Mouse (Mus musculus) midbrain, embryonic 15.5 days (tissue): ENCODE results near the gene Atp2c2. TPM values are rescaled to one million over a fixed set of nuclear protein-coding genes. Genes with fewer than 3 reads are reported as not detected.

Experiments
- ATAC-seq: fragments of 200-750 bp; cut with Nextera tagmentation; replicated peaks from 2 replicates; pipeline ENCODE4 v1.8.0; 2017; ENCODE audit warnings: moderate TSS enrichment
- H3K27ac ChIP-seq: fragments of 300-500 bp; sonication (generic); 2 replicates; pipeline ENCODE4 v1.5.1; 2015; ENCODE audit warnings: mild to moderate bottlenecking, inconsistent platforms
- H3K27me3 ChIP-seq: fragments of 300-500 bp; sonication (generic); replicated peaks from 2 replicates; pipeline ENCODE4 v1.6.1; 2015; ENCODE audit warnings: inconsistent platforms
- H3K36me3 ChIP-seq: fragments of 300-500 bp; sonication (generic); replicated peaks from 2 replicates; pipeline ENCODE4 v1.6.1; 2015; ENCODE audit warnings: inconsistent platforms
- H3K4me1 ChIP-seq: fragments of 300-500 bp; sonication (generic); 2 replicates; pipeline ENCODE4 v1.6.1; 2015; ENCODE audit warnings: inconsistent platforms
- H3K4me2 ChIP-seq: fragments of 300-500 bp; sonication (generic); 2 replicates; pipeline ENCODE4 v1.6.1; 2015; ENCODE audit warnings: inconsistent platforms, mild to moderate bottlenecking, moderate library complexity
- H3K4me3 ChIP-seq: fragments of 300-500 bp; sonication (generic); 2 replicates; pipeline ENCODE4 v1.5.1; 2015; ENCODE audit warnings: mild to moderate bottlenecking, inconsistent platforms
- H3K9ac ChIP-seq: fragments of 300-500 bp; sonication (generic); 2 replicates; pipeline ENCODE4 v1.6.1; 2015; ENCODE audit warnings: mild to moderate bottlenecking, inconsistent platforms
- H3K9me3 ChIP-seq: fragments of 300-500 bp; sonication (generic); 2 replicates; pipeline ENCODE4 v1.6.1; 2016; ENCODE audit warnings: inconsistent platforms
- WGBS: fragments of 180-500 bp; shearing (Covaris S2); methylation state at CpG from one replicate; pipeline ENCODE4 v1.1.7; 2015; ENCODE audit warnings: mixed read lengths; 5-methylcytosine and 5-hydroxymethylcytosine counted together
- polyA plus RNA-seq: library from polyadenylated mRNA; unstranded; fragments of >200 nt; fragmentation: Nextera tagmentation; extraction: Ambion mirVana; gene quantifications from 2 replicates; pipeline ENCODE4 v1.2.1, GENCODE M21; 2015

Gene Atp2c2
- polyA plus RNA-seq, result 0.11 and 0.19 TPM in 2 replicates

DNA sequence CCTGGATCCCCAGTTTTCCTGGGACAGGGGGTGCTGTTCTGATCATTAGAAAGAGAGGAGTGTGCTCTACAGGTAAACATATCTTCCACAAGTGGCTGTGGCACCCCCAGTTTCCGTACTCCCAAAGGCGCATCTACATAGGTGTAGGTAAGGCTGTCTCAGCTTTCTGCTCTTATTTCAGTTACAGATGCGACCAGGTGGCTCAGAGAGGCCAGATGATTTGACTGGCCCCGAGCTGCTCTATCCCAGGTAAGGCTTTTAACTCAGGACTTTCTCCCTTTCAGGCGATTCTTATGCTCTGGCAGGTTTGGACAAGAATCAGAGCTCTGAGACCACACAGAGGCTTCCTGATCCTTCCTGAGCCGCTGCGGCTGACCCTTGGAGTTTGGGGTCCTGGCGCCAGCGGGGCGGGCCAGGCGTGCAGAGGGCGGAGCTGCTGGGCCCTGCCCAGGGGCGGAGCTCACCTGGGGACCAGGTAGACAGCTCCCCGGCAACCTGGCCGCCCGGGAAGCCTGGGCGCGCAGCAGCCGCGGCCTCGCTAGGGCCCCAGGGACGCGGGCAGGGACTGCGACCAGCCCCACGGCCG, at the start of gene Atp2c2:
TSS of gene Atp2c2 (plus strand) at position 461 of the 586 bp plus-strand sequence.
- Histone ChIP-seq H3K4me2 (no peak within 1 kb of the TSS), H3K9me3 (no peaks in the 10 kb centered on the region), H3K9ac (no peak within 1 kb of the TSS), H3K4me1 (peaks cover 4% of the 10 kb centered on the region; the same call in 1 of the 2 replicates), H3K27me3 (peaks cover 38% of the 10 kb centered on the region), H3K27ac (no peak within 1 kb of the TSS), H3K36me3 (no peaks in the 10 kb centered on the region), H3K4me3 (no peak within 1 kb of the TSS)
- ATAC-seq, result no peak
- 4% methylated on average over 26 of the region's 26 CpGs for WGBS

DNA sequence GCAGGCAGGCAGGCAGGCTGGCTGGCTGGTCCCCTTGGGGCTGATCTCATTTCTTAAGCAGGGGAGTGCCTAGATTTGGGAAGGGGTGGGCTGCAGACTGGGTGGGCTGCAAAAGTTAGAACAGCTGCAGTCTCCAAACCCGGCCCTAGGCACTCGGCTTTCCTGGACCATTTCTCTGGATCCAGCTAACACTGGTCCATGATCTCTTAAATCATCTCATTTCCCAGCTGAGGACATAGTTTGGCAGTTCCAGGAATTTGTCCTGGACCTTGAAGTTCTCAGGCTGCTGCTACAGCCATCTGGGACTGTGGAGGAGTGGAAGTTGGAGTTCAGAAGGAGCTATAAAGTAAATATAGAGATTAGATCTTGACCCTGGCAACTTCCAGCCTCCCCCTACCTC, 48.5 kb upstream of the Atp2c2 start:
- Histone ChIP-seq H3K4me2 (no peak overlapping the region), H3K9ac (no peak overlapping the region), H3K9me3 (no peaks in the 10 kb centered on the region), H3K4me1 (no peaks in the 10 kb centered on the region), H3K27ac (no peak overlapping the region), H3K36me3 (no peaks in the 10 kb centered on the region), H3K27me3 (no peaks in the 10 kb centered on the region), H3K4me3 (no peak overlapping the region)
- WGBS, result 59% methylated on average over 2 of the region's 2 CpGs
- ATAC-seq, result no peak

DNA sequence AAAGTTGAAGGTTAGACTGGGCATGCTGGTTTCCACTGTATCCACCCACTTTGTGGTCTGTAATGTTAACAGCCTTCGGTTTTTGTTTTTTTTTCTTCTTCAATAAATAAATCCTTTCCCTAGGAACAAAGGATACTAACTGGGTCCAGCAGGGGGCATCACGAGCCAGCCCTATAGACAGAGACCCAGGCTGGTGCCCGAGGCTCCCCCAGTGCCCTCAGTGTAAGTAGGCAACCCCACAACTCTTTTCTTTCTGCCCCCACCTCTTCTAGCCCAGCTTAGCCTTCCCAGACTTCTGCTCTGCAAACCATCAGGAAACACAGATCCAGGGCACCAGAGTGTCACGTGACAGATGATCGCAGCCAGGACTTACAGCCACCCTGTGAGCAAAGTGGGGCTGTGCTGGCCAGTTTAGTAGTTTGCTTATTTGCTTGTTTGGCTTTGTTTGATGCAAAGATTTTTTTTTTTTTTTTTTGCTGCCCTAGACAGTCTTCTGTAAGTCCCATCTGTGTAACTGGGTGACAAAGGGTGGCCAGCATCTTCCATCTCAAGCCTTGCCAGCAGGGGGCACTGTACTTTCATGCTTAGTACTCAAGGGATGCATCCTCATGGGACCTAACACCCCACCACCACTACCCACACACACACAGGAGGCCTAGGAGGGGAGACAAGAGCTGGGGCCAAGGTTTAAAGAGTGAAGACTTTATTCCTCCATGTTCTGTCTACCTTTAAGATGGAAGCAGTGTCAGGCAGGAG, 42.9 kb upstream of the Atp2c2 start:
- peaks cover 5% of the 10 kb centered on the region for H3K4me1 ChIP-seq
- no peak for ATAC-seq
- H3K36me3 ChIP-seq, result no peaks in the 10 kb centered on the region
- no peak overlapping the region for H3K9ac ChIP-seq
- 63% methylated on average over 5 of the region's 5 CpGs for WGBS
- H3K27ac ChIP-seq, result no peak overlapping the region
- H3K4me2 ChIP-seq, result no peak overlapping the region
- no peaks in the 10 kb centered on the region for H3K9me3 ChIP-seq
- no peak overlapping the region for H3K4me3 ChIP-seq
- H3K27me3 ChIP-seq, result no peaks in the 10 kb centered on the region

DNA sequence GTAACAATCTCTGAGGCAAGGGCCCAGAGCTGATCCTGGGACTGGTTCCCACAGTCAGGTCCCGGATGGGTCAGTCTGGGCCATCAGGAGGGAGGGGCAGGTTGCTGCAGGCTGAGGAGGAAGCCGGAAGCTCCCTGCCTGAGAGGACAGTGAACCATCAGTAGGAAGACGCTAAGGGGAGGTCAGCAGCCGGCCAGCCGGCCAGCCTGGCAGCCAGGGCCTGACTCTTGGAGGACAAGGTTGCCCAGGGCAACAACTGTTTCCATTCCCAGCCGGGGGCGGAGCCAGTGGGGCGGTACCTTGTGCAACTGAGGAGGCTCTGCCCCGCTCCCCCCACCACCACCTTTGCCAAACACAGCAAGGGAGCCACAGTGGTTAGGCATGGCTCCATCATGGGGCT, 38.7 kb upstream of the Atp2c2 start:
- Histone ChIP-seq H3K27ac (no peak overlapping the region), H3K27me3 (no peaks in the 10 kb centered on the region), H3K9me3 (no peaks in the 10 kb centered on the region), H3K4me3 (no peak overlapping the region), H3K9ac (no peak overlapping the region), H3K4me2 (no peak overlapping the region), H3K4me1 (peaks cover 5% of the 10 kb centered on the region), H3K36me3 (no peaks in the 10 kb centered on the region)
- WGBS, result 6% methylated on average over 9 of the region's 9 CpGs
- peak; percentile 30; the same call in 1 of the 2 replicates for ATAC-seq

DNA sequence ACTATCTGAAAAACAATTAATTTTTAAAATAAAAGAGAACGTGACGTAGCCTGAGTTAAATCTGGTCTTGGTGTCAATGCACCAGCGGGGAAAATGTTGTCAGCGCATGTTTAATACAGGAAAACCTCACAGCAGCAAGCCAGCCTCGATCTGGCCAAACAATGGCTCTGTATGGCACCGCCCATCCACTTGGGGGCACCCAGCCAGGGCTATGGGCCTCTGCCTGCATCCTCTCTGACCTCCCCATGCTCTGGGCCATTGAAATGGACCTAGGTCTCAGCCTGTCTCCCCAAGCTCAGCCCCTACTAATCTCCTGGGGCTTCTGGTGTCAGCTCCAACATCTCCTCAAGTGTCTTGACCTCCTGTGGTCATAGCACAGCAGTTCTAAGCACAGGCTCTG, 37.9 kb upstream of the Atp2c2 start:
- no peak overlapping the region for H3K27ac ChIP-seq
- no peaks in the 10 kb centered on the region for H3K27me3 ChIP-seq
- no peak overlapping the region for H3K4me3 ChIP-seq
- 70% methylated on average over 6 of the region's 6 CpGs for WGBS
- H3K4me1 ChIP-seq, result peaks cover 8% of the 10 kb centered on the region
- no peak for ATAC-seq
- no peak overlapping the region for H3K9ac ChIP-seq
- H3K4me2 ChIP-seq, result no peak overlapping the region
- no peaks in the 10 kb centered on the region for H3K9me3 ChIP-seq
- no peaks in the 10 kb centered on the region for H3K36me3 ChIP-seq

DNA sequence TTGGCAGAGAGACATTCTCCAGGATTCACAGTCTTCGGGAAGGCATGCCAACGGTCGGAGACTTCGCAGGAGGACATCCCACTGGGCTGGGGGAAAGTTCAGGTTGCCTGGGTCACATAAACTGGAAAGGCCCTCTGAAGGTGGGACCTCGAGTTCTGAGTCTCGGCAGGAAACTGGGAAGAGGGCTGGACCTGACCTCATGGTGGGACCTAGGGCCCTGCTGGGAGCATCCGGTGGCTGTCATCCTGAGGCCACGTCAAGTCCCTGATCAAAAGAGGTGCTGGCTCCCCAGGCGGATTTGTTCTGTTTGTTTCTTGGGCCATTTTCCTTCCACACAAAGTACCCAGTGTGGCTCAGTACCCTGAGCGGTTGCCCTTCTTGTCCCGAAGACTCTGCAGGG, 36.4 kb upstream of the Atp2c2 start:
- WGBS, result 57% methylated on average over 11 of the region's 11 CpGs
- no peaks in the 10 kb centered on the region for H3K36me3 ChIP-seq
- no peak overlapping the region for H3K4me2 ChIP-seq
- no peaks in the 10 kb centered on the region for H3K9me3 ChIP-seq
- peaks cover 8% of the 10 kb centered on the region for H3K4me1 ChIP-seq
- no peak for ATAC-seq
- no peak overlapping the region for H3K9ac ChIP-seq
- H3K27me3 ChIP-seq, result no peaks in the 10 kb centered on the region
- H3K27ac ChIP-seq, result no peak overlapping the region
- no peak overlapping the region for H3K4me3 ChIP-seq

DNA sequence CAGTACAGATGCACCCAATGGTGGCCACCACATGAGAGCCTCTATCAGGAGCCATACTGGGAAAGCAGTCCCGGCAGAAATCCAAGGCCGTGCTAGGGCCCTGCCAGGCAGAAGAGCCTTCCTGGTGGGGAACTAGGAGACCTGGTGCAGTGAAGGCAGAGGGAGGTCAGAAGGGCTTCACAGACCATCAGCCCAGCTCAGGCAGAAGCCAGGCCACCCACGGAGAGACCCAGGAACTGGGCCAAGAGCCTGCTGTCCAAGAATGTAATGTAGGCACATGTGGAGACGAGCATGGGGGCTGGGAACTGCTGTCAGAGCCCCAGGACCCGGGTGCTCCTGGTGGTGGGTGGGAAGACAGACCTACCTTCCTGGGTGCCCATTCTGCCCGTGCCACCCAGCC, 34.5 kb upstream of the Atp2c2 start:
- H3K27ac ChIP-seq, result no peak overlapping the region
- WGBS, result 75% methylated on average over 6 of the region's 6 CpGs

DNA sequence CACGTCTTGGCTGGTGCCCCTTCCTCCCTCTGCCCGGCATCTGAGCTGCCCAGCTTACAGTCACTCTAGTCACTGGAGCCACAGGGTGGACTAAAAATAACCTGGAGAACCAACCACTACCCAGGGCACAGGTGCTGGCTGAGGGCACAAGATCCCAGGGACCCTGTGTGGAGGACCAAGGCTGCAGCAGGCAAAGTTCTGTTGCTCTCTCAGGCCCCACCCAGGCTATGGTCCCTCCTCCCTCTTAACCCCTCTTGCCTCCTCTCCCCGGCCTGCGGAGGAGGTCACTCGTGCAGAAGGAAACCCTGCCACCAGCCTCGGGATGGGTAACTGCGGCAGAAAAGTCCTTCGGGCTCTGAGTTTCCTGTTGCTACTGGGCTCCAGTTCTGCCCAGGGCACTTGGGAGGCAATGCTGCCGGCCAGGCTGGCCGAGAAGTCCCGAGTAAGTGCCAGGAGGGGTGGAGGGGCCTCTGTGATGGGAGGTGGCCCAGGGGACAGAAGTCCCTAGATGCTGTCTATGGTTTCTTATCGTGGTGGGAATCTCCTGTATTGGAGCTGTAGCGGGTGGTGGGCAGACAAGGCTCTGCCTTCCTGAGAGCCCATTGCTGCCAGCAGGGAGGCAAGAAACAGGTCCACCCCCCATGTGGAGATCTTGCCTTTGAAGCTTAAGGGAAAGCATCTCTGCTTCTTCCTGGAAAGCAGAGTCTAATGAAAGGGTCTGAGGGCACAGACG, 33.4 kb upstream of the Atp2c2 start, which contains the start of gene Wfdc1:
TSS of gene Wfdc1 (plus strand) at position 147 of the 733 bp plus-strand sequence.
- WGBS, result 19% methylated on average over 14 of the region's 14 CpGs
- Histone ChIP-seq H3K4me3 (no peak within 1 kb of the TSS), H3K27ac (no peak within 1 kb of the TSS), H3K9ac (no peak within 1 kb of the TSS), H3K36me3 (no peaks in the 10 kb centered on the region), H3K4me1 (peaks cover 6% of the 10 kb centered on the region; the same call in 1 of the 2 replicates), H3K4me2 (no peak within 1 kb of the TSS), H3K9me3 (no peaks in the 10 kb centered on the region), H3K27me3 (no peaks in the 10 kb centered on the region)
- ATAC-seq, result no peak

More for the DNA sequence above, 34.5 kb upstream of the Atp2c2 start:
- Histone ChIP-seq H3K4me2 (no peak overlapping the region), H3K27me3 (no peaks in the 10 kb centered on the region), H3K36me3 (no peaks in the 10 kb centered on the region), H3K4me1 (peaks cover 8% of the 10 kb centered on the region), H3K9ac (no peak overlapping the region), H3K4me3 (no peak overlapping the region), H3K9me3 (no peaks in the 10 kb centered on the region)
- no peak for ATAC-seq

DNA sequence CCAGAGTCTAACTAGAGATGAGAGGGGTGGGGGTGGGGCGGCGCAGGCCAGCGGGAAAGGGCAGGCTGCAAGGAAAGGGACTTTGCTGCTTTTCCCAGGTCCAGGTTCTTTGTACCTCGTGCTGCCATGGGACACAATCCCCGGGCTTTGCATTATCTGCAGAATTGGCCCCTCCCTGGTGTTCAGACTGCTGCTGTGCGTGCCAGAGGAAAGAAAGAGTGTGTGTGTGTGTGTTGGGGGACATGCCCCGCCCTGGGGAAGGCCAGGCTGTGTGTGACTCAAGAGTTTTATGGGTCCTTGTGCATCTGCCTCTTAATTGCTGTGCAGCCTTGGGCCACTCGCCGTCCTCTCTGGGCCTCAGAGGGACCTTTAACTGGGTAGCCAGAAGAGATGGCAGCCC, 31.4 kb upstream of the Atp2c2 start:
- WGBS, result 52% methylated on average over 9 of the region's 9 CpGs

DNA sequence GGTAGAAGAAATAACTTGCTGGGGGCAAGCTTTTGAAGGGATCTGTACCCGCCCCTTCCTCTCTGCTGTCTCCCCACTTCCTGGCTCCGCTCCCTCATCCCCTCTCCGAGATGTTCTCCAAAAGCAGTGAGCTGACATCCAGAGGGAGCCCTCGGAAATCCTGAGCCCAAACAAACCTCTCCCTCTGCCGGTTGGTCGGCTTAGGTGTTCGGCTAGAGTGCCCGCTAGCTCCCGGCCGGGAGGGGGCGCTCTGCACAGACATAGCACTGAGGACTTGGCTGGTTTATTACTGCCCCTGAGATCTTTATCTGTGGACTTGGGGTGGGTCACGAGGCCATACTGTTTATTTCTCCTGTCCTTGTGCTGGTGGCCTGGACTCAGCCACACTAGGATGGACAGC, 30.5 kb upstream of the Atp2c2 start:
- H3K27me3 ChIP-seq, result no peaks in the 10 kb centered on the region
- 61% methylated on average over 12 of the region's 12 CpGs for WGBS
- peaks cover 6% of the 10 kb centered on the region; the same call in 1 of the 2 replicates for H3K4me1 ChIP-seq
- no peak overlapping the region for H3K27ac ChIP-seq
- no peaks in the 10 kb centered on the region for H3K9me3 ChIP-seq
- H3K36me3 ChIP-seq, result no peaks in the 10 kb centered on the region
- no peak overlapping the region for H3K9ac ChIP-seq
- H3K4me2 ChIP-seq, result no peak overlapping the region
- no peak for ATAC-seq
- H3K4me3 ChIP-seq, result no peak overlapping the region

More for the DNA sequence above, 31.4 kb upstream of the Atp2c2 start:
- H3K9me3 ChIP-seq, result no peaks in the 10 kb centered on the region
- H3K27me3 ChIP-seq, result no peaks in the 10 kb centered on the region
- no peak for ATAC-seq
- H3K36me3 ChIP-seq, result no peaks in the 10 kb centered on the region
- no peak overlapping the region for H3K4me3 ChIP-seq
- peaks cover 6% of the 10 kb centered on the region; the same call in 1 of the 2 replicates for H3K4me1 ChIP-seq
- no peak overlapping the region for H3K9ac ChIP-seq
- H3K4me2 ChIP-seq, result no peak overlapping the region
- H3K27ac ChIP-seq, result no peak overlapping the region

DNA sequence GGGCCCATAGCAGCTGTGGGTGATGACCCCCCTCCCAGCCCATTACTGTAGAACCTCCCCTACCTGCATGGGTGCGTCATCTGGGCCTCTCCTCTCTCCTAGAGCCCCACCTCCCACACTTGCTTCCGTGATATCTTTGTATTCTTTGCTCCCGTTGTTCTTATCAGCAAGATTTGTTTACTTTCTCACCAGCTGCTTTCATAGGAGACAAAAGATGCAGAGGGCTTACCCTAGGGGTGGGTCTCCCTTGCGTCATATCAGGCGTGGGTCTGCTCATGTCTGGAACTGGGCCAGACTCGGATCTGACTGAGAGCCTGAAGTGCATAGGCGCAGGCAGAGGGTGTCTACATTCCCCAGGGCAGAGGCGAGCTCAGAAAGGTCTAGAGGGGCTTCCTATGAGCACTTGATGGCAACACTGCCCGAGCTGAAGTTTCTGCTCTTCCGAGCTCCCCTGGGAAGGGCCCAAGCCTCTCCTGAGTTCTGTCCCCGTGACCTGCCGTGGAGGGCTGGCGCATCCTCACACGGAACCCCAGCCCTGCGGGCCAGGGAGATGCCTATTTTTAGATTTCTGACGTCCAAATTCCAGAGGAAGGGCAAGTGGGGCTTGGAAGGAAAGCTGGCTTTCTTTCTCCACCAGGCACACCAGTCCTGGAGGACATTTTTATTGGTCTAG, 29.3 kb upstream of the Atp2c2 start:
- H3K27me3 ChIP-seq, result no peaks in the 10 kb centered on the region
- no peaks in the 10 kb centered on the region for H3K9me3 ChIP-seq
- no peaks in the 10 kb centered on the region for H3K36me3 ChIP-seq
- no peak overlapping the region for H3K4me2 ChIP-seq
- peaks cover 9% of the 10 kb centered on the region for H3K4me1 ChIP-seq
- 58% methylated on average over 16 of the region's 16 CpGs for WGBS
- no peak overlapping the region for H3K9ac ChIP-seq
- H3K27ac ChIP-seq, result no peak overlapping the region
- H3K4me3 ChIP-seq, result no peak overlapping the region
- no peak for ATAC-seq

DNA sequence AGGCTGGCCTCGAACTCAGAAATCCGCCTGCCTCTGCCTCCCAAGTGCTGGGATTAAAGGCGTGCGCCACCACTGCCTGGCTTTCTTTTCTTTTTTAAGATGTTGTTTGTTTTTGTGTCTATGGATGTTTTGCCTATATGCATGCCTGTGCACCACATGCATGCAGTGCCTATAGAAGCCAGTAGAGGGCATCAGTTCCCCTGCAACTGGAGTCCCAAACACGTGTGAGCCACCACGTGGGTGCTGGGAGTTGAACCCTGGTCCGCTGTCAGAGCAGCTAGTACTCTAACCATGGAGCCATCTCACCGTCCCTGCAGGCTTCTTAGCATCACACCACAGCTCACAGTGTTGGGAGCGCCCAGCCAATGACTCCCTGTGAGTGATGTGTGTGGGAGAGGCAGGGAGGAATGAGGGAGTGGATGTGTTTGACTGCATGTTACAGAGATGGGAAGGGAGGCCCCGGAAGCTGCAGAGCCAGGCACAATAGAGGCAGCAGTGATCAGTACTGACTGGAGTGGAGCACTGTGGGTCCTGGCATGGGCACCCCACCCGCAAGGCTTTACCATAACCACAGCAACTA, 25.7 kb upstream of the Atp2c2 start:
- no peak for ATAC-seq
- H3K9me3 ChIP-seq, result no peaks in the 10 kb centered on the region
- no peak overlapping the region for H3K9ac ChIP-seq
- WGBS, result 83% methylated on average over 11 of the region's 11 CpGs
- no peak overlapping the region for H3K4me3 ChIP-seq
- H3K4me2 ChIP-seq, result no peak overlapping the region
- no peak overlapping the region for H3K27ac ChIP-seq
- no peaks in the 10 kb centered on the region for H3K27me3 ChIP-seq
- H3K4me1 ChIP-seq, result peaks cover 8% of the 10 kb centered on the region
- no peaks in the 10 kb centered on the region for H3K36me3 ChIP-seq
